Mouse (Mus musculus) hindbrain, embryonic 13.5 days (tissue): ENCODE data around the gene Neurl4. TPM values are rescaled to one million over a fixed set of nuclear protein-coding genes. Genes with fewer than 3 reads are reported as not detected.

ENCODE experiments used
- ATAC-seq: fragments of 200-750 bp; cut with Nextera tagmentation; 2 replicates; pipeline ENCODE4 v1.8.0; 2017; ENCODE audit warnings: moderate TSS enrichment; ENCODE audit not compliant: low FRiP score
- H3K27ac ChIP-seq: fragments of 300-500 bp; sonication (generic); 2 replicates; pipeline ENCODE4 v1.5.1; 2015; ENCODE audit warnings: inconsistent platforms, mild to moderate bottlenecking, moderate library complexity
- H3K27me3 ChIP-seq: fragments of 300-500 bp; sonication (generic); 2 replicates; pipeline ENCODE4 v1.6.1; 2015; ENCODE audit warnings: mild to moderate bottlenecking, inconsistent platforms
- H3K36me3 ChIP-seq: fragments of 300-500 bp; sonication (generic); 2 replicates; pipeline ENCODE4 v1.6.1; 2015; ENCODE audit warnings: mild to moderate bottlenecking, inconsistent platforms
- H3K4me1 ChIP-seq: fragments of 300-500 bp; sonication (generic); replicated peaks from 2 replicates; pipeline ENCODE4 v1.6.1; 2015; ENCODE audit warnings: inconsistent platforms
- H3K4me2 ChIP-seq: fragments of 300-500 bp; sonication (generic); 2 replicates; pipeline ENCODE4 v1.6.1; 2015; ENCODE audit warnings: inconsistent platforms, mild to moderate bottlenecking, moderate library complexity
- H3K4me3 ChIP-seq: fragments of 300-500 bp; sonication (generic); 2 replicates; pipeline ENCODE4 v1.5.1; 2015; ENCODE audit warnings: mild to moderate bottlenecking, inconsistent platforms
- H3K9ac ChIP-seq: fragments of 300-500 bp; sonication (generic); 2 replicates; pipeline ENCODE4 v1.6.1; 2015; ENCODE audit warnings: mild to moderate bottlenecking, inconsistent platforms
- H3K9me3 ChIP-seq: fragments of 300-500 bp; sonication (generic); 2 replicates; pipeline ENCODE4 v1.6.1; 2016; ENCODE audit warnings: inconsistent platforms
- WGBS: fragments of 180-500 bp; shearing (Covaris S2); methylation state at CpG from one replicate; pipeline ENCODE4 v1.1.7; 2015; 5-methylcytosine and 5-hydroxymethylcytosine counted together
- polyA plus RNA-seq: library from polyadenylated mRNA; unstranded; fragments of >200 nt; fragmentation: Nextera tagmentation; extraction: Ambion mirVana; gene quantifications from 2 replicates; pipeline ENCODE4 v1.2.1, GENCODE M21; 2015

The Neurl4 gene
- polyA plus RNA-seq, 1 experiment from 2014 or later, result 22.6 TPM

DNA sequence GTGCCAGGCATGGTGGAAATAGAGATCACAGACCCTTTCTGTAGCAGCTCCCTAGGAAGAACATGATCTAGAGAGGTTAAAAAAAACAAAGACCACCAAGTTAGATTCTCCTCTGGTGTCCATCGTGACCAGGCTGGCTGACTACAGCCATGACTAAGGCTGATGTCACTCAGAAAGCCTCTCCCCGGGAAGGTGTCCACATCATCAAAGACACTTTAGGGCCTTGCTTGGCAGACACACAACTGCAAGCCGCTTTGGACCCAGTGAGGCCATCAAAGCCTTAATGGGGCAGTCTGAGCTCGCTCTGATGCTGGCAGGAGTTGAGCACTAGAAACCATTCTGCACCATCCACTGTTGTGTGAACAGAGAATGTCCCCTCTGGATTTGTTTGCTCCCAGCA lies 28.4 kb upstream of the Neurl4 start:
- no peaks in the 10 kb centered on the region; the same call in 1 of the 2 replicates for H3K27me3 ChIP-seq
- peaks cover 4% of the 10 kb centered on the region; the same call in 1 of the 2 replicates for H3K4me1 ChIP-seq
- no peak for ATAC-seq
- H3K36me3 ChIP-seq, result no peaks in the 10 kb centered on the region
- H3K4me3 ChIP-seq, result no peak overlapping the region
- WGBS, result 85% methylated on average over 4 of the region's 4 CpGs
- no peak overlapping the region for H3K27ac ChIP-seq
- no peak overlapping the region for H3K9ac ChIP-seq
- H3K4me2 ChIP-seq, result no peak overlapping the region
- no peaks in the 10 kb centered on the region for H3K9me3 ChIP-seq

DNA sequence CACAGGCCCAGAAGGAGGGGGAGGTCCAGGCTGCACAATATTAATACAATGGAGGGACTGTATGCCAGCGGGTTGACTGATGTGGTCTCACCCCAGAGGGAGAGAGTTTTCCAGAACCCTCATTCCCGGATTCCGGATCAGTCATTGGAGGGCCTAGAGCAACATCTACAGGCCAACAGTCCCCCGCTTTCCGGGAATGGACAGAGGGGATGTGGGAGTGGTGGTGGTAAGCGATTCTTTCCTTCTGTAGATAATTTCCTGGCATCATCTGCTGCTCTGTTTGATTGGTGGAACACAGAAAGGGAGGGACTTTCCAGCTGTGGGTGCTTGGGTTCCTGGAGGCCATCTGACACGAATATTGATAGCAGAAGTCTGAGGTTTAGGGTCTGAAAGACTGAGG lies 24.7 kb upstream of the Neurl4 start:
- Histone ChIP-seq H3K4me2 (no peak overlapping the region), H3K4me1 (peaks cover 29% of the 10 kb centered on the region), H3K27me3 (peaks cover 19% of the 10 kb centered on the region), H3K9me3 (no peaks in the 10 kb centered on the region), H3K9ac (0 out of 2 replicates have a peak overlapping the region, but pooled peaks have one; percentile 24), H3K27ac (no peak overlapping the region), H3K4me3 (no peak overlapping the region), H3K36me3 (no peaks in the 10 kb centered on the region)
- ATAC-seq, result no peak
- 68% methylated on average over 7 of the region's 7 CpGs for WGBS

DNA sequence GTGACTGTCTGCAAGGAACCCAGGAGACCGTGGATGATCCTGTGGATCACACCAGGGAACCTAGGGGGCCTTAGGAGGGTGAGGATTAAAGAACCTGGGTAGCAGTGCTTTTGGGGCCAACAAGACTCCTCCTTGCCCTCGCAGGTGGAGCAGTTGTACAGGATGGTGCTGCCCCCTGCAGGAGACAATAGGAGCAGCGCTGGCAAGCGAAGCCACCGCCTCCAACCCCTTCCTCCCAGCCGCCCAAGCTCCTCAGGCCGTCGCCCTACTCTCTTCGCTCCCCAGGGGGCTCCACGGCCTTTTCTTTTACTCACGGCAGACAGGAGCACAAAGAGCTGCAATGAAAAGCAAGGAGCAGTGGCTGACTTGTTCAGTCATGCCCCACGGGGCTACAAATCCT lies 24.0 kb upstream of the Neurl4 start:
- H3K36me3 ChIP-seq, result no peaks in the 10 kb centered on the region
- ATAC-seq, result peak; percentile 45; the same call in 1 of the 2 replicates
- peak overlapping the region; percentile 12; the same call in 1 of the 2 replicates for H3K4me3 ChIP-seq
- 0 out of 2 replicates have a peak overlapping the region, but pooled peaks have one; percentile 24 for H3K9ac ChIP-seq
- no peak overlapping the region for H3K27ac ChIP-seq
- H3K4me1 ChIP-seq, result peaks cover 36% of the 10 kb centered on the region
- WGBS, result 2% methylated on average over 12 of the region's 12 CpGs
- H3K4me2 ChIP-seq, result peak overlapping the region; percentile 33
- H3K9me3 ChIP-seq, result no peaks in the 10 kb centered on the region
- peaks cover 26% of the 10 kb centered on the region for H3K27me3 ChIP-seq

DNA sequence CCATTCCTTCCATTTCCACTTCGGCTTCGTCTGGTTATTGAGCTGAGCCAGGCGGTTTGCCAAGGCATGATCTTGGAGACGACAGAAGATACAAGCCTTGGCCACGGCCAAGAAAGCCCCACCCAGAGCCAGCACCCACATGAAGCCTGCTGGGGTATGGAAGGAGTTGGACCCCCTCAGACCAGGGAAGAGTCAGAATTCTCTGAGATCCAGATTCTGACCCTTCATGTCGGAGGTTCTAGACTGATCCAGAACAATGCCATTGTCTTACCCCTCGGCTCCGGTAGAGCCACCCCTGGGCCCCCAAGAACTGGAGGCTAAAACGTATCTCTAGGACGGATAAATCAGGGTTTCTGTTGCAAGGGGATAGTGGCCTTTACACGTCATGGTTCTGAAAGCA lies 23.0 kb upstream of the Neurl4 start, which contains the start of gene Tmem95:
Gene Tmem95 (minus strand): TSS at position 141 of the 400 bp plus-strand sequence.
- Histone ChIP-seq H3K9me3 (no peaks in the 10 kb centered on the region), H3K4me1 (peaks cover 36% of the 10 kb centered on the region), H3K4me2 (peak within 1 kb of the TSS; percentile 33), H3K27me3 (peaks cover 35% of the 10 kb centered on the region), H3K9ac (no peak within 1 kb of the TSS), H3K4me3 (peak within 1 kb of the TSS; percentile 12; the same call in 1 of the 2 replicates), H3K36me3 (no peaks in the 10 kb centered on the region), H3K27ac (0 out of 2 replicates have a peak within 1 kb of the TSS, but pooled peaks have one; percentile 30)
- WGBS, result 95% methylated on average over 11 of the region's 11 CpGs
- ATAC-seq, result no peak

DNA sequence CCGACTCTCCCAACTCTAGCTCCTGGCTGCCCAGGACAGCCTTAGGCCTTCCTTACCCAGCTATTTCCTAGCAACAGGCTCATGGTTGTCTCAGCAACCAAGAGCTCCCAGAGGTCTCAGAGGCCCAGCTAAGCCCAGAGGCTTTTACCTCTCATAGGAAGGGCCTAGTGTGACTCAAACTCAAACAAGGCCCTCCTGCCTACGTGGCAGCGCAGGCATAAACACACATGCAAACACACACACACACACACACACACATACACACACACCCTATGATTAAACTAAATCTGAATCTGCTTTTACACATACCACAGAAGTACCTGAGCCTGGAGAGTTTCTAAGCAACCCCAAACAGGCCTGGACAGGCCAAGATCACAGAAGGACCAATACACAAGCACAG lies 22.5 kb upstream of the Neurl4 start:
- no peak overlapping the region for H3K4me2 ChIP-seq
- no peak overlapping the region for H3K9ac ChIP-seq
- 79% methylated on average over 3 of the region's 3 CpGs for WGBS

DNA sequence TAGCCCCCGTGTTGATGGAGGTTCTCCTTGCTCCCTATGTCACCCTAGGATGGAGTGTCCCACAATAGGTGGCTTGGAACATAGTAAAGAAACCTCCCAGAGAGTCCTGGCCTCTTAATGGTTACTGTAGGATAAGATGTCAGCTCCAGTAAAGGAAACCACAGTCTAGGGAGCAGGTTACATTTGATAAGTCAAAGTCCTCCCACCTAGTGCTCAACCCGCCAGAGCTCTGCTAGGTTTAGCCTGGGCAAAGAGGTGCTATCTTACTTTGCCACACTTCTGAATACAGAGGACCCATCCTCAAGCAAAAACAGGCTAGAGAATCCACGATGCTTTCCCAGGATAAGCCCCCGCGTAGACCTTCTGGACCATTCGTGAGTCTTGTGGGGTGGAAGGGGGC lies 21.9 kb upstream of the Neurl4 start:
- WGBS, result 89% methylated on average over 6 of the region's 6 CpGs
- Histone ChIP-seq H3K27me3 (peaks cover 36% of the 10 kb centered on the region), H3K27ac (no peak overlapping the region), H3K9me3 (no peaks in the 10 kb centered on the region), H3K4me2 (0 out of 2 replicates have a peak overlapping the region, but pooled peaks have one; percentile 73), H3K4me1 (peaks cover 36% of the 10 kb centered on the region), H3K9ac (no peak overlapping the region), H3K36me3 (no peaks in the 10 kb centered on the region), H3K4me3 (no peak overlapping the region)
- ATAC-seq, result no peak

More for the DNA sequence above, 22.5 kb upstream of the Neurl4 start:
- H3K36me3 ChIP-seq, result no peaks in the 10 kb centered on the region
- H3K9me3 ChIP-seq, result no peaks in the 10 kb centered on the region
- H3K4me3 ChIP-seq, result no peak overlapping the region
- ATAC-seq, result no peak
- H3K27me3 ChIP-seq, result peaks cover 35% of the 10 kb centered on the region
- H3K27ac ChIP-seq, result 0 out of 2 replicates have a peak overlapping the region, but pooled peaks have one; percentile 30
- H3K4me1 ChIP-seq, result peaks cover 36% of the 10 kb centered on the region

DNA sequence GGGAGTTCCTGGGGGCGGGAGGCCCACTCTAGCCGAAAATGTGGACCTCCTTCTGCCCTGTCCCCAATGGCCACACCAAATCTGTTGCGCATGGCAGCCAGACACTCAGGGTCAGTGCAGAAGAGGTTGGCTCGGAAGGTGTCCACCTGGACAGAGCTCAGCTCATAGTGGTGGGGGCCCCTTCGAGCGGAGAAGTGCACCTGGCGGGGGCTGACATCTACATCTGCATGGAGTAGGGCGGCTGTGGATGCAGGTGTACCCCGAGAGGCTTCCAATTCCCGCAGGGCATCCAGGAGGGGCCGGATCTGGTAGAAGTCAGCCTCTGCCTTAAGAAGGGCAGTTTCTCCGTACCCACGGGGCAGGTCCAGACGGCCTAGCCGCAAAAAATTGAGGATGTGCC lies 21.2 kb upstream of the Neurl4 start:
- H3K27ac ChIP-seq, result no peak overlapping the region
- H3K4me3 ChIP-seq, result peak overlapping the region; percentile 40
- no peaks in the 10 kb centered on the region for H3K36me3 ChIP-seq
- ATAC-seq, result no peak
- 60% methylated on average over 15 of the region's 15 CpGs for WGBS
- peaks cover 38% of the 10 kb centered on the region for H3K27me3 ChIP-seq
- peak overlapping the region; percentile 73 for H3K4me2 ChIP-seq
- peak overlapping the region; percentile 58 for H3K9ac ChIP-seq
- peaks cover 36% of the 10 kb centered on the region for H3K4me1 ChIP-seq
- H3K9me3 ChIP-seq, result no peaks in the 10 kb centered on the region

DNA sequence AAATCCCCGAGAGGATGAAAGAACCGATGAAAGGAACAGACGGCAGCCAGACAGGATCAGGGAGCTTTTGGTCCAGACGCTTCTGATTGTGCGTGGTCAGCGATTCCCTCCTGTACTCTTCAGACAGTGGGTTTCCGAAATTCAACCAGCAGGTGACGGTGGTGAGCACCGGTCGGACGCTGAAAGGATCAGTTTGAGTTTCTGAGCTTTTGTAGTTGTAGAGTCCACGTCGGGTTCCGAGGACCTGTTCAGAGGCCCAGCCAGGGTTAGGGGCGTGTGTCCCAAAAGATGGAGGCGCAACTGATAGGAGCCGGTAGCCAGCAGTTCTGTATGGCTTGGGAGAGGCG lies 20.4 kb upstream of the Neurl4 start:
- no peak; the same call in 1 of the 2 replicates for ATAC-seq

DNA sequence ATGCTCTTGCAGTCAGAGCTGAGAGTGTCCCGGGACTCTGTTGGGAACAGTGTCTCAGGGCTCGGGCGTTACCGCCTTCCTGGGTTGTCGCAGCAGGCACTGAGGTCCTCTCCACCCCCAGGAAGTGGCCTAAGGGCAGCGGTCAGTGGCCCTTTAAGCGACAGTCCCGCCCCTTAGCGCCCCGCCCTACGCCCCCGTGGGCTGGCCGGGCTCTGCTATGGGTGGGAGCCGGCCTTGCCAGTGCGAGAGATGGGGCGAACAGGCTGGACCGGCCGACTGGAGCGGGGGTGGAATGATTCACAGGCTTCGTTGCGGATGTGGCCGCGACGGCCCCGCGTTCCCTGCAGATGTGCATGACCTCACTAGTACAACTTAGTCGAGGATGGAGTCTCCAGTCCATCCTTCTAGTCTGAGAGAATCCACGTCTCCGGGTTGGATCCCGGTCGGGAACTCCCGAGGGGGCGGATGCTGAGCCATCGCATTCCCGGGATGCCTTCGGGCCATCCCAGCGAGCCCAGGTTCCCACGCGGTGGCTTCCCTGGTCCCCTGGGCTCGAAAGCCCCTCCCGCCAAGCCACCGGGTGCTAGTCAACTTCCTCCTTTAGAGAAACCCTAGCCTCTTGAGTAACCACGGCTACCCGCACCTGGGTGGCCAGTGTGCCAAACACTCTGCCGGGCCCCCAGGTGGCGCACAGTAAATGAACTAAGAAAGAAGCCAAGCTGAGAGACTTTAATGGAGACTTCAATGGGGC lies 19.8 kb upstream of the Neurl4 start, which contains the start of gene Kctd11:
Gene Kctd11 (minus strand): TSS at position 554 of the 751 bp plus-strand sequence.
- WGBS, result under 1% methylated on average over 41 of the region's 46 CpGs

More for the DNA sequence above, 20.4 kb upstream of the Neurl4 start:
- peaks cover 36% of the 10 kb centered on the region for H3K4me1 ChIP-seq
- peak overlapping the region; percentile 40 for H3K4me3 ChIP-seq
- peaks cover 40% of the 10 kb centered on the region for H3K27me3 ChIP-seq
- H3K4me2 ChIP-seq, result peak overlapping the region; percentile 73
- no peaks in the 10 kb centered on the region for H3K36me3 ChIP-seq
- peak overlapping the region; percentile 58 for H3K27ac ChIP-seq
- under 1% methylated on average over 18 of the region's 18 CpGs for WGBS
- peak overlapping the region; percentile 71 for H3K9ac ChIP-seq
- no peaks in the 10 kb centered on the region for H3K9me3 ChIP-seq

DNA sequence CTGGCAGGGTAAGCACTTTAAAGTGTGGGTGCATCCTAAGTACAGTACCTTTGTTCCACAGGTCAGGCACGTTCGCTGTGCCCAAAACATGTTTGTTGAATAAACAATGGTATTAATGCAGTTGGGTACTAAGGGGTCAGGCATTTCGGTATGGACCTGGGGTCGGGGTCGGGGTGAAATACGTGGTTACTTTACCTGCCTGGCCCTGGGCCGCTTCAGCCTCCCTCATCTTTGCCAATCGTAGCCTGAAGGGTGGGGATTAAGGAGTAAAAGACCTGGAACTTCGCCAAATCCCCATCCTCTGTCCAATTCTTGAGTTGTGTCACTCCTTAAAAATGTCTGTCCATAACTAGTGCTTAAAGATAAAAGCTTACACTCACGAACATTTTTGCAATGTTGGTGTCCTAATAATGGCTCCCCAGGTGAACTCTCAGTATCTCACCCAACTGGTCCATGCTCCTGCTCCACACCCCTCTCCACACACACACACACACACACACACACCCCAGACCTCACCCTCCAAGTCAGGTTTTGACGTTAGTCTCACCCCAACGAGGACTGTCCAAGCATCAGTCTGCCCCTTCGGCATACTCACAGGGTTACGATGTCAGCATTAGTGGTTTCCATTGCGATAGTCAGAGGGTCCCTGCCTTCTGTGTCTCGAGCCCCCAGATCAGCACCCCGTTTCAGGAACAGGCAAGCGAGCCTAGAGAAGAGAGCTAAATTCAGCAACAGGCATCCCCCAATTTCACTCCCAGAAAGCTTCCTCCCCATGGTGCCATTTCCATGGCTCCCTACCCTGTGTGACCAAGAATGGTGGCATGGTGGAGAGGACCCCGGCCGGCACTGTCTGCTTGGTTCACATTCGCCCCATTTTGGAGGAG lies 18.8 kb upstream of the Neurl4 start:
- H3K9me3 ChIP-seq, result no peaks in the 10 kb centered on the region
- peak overlapping the region; percentile 73 for H3K4me2 ChIP-seq
- 0 out of 2 replicates have a peak overlapping the region, but pooled peaks have one; percentile 71 for H3K9ac ChIP-seq
- peaks cover 42% of the 10 kb centered on the region for H3K27me3 ChIP-seq
- H3K36me3 ChIP-seq, result no peaks in the 10 kb centered on the region
- H3K27ac ChIP-seq, result no peak overlapping the region
- peaks cover 34% of the 10 kb centered on the region for H3K4me1 ChIP-seq
- peak overlapping the region; percentile 40 for H3K4me3 ChIP-seq
- no peak for ATAC-seq
- 64% methylated on average over 21 of the region's 21 CpGs for WGBS

More for the DNA sequence above, 19.8 kb upstream of the Neurl4 start, which contains the start of gene Kctd11:
- Histone ChIP-seq H3K4me2 (peak within 1 kb of the TSS; percentile 73), H3K4me1 (peaks cover 36% of the 10 kb centered on the region), H3K9ac (peak within 1 kb of the TSS; percentile 71), H3K27ac (peak within 1 kb of the TSS; percentile 58), H3K36me3 (no peaks in the 10 kb centered on the region), H3K4me3 (peak within 1 kb of the TSS; percentile 40), H3K9me3 (no peaks in the 10 kb centered on the region), H3K27me3 (peaks cover 42% of the 10 kb centered on the region)
- peak; percentile 82 for ATAC-seq

DNA sequence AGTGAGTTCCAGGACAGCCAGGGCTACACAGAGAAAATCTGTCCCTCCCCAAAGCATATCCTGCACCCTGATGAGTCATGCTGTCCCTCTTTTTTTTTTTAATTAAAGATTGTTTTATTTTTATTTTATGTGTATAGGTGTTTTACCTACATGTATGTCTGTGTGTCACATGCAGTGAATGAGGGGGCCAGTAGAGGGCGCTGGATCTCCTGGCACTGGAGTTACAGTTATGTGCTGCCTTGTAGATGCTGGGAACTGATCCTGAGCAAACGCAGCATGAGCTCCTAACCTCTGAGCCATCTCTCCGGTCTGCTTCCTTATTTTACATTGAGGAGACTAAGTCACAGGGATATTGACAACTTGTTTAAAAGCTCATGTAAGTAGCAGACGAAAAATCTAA lies 17.8 kb upstream of the Neurl4 start:
- H3K9ac ChIP-seq, result no peak overlapping the region
- no peak for ATAC-seq
- no peaks in the 10 kb centered on the region for H3K9me3 ChIP-seq
- peaks cover 42% of the 10 kb centered on the region for H3K27me3 ChIP-seq
- H3K27ac ChIP-seq, result no peak overlapping the region
- no peak overlapping the region for H3K4me2 ChIP-seq
- 62% methylated on average over 4 of the region's 4 CpGs for WGBS
- H3K4me1 ChIP-seq, result peaks cover 32% of the 10 kb centered on the region
- no peaks in the 10 kb centered on the region for H3K36me3 ChIP-seq
- no peak overlapping the region for H3K4me3 ChIP-seq
